ENCODE assay signal across 35 mouse cellular contexts in genomic region chr11:32753358-32753757, GRCm38 (mm10).
"Had no signal": no experiment of that assay in that cellular context is flagged by ENCODE, and none has a peak within 500 bp of the region (broad histone marks: within the 10 kb centered on the region; RNA-seq: fewer than 3 reads in every experiment).

No protein-coding gene starts in this region.

- H3K4me1 ChIP-seq: hindbrain, embryonic 10.5 days; hindbrain, embryonic 12.5 days; hindbrain, embryonic 13.5 days; hindbrain, embryonic 15.5 days; intestine, embryonic 15.5 days had no signal

- H3K9ac ChIP-seq: heart, embryonic 12.5 days; heart, embryonic 13.5 days; heart, embryonic 15.5 days; hindbrain, embryonic 12.5 days; hindbrain, embryonic 13.5 days; hindbrain, embryonic 14.5 days; hindbrain, embryonic 15.5 days; intestine, embryonic 15.5 days had no signal

- H3K27me3 ChIP-seq: heart, embryonic 12.5 days; heart, embryonic 13.5 days; heart, embryonic 15.5 days; hindbrain, embryonic 12.5 days; hindbrain, embryonic 13.5 days; hindbrain, embryonic 15.5 days; intestine, embryonic 15.5 days had no signal

- ATAC-seq: hindbrain, embryonic 16.5 days; hindbrain, postnatal 0 days; inflammation-experienced regulatory T-cells, adult 6 months; intestine, embryonic 15.5 days; intestine, embryonic 16.5 days; intestine, postnatal 0 days had no signal

- H3K4me2 ChIP-seq: heart, embryonic 11.5 days; heart, embryonic 12.5 days; heart, embryonic 13.5 days; heart, embryonic 15.5 days; hindbrain, embryonic 12.5 days; hindbrain, embryonic 13.5 days; hindbrain, embryonic 14.5 days; hindbrain, embryonic 15.5 days; intestine, embryonic 15.5 days had no signal

- H3K27ac ChIP-seq: heart, embryonic 10.5 days; heart, embryonic 13.5 days; heart, embryonic 15.5 days; hindbrain, embryonic 10.5 days; hindbrain, embryonic 12.5 days; hindbrain, embryonic 13.5 days; hindbrain, embryonic 14.5 days; hindbrain, embryonic 15.5 days; hindbrain, postnatal 0 days; intestine, embryonic 15.5 days; kidney, postnatal 0 days; layer of hippocampus, adult 2 months; left cerebral cortex, adult 2 months had no signal

- DNase-seq: heart, postnatal 10 days; heart, postnatal 14 days; heart, postnatal 36 days; heart, postnatal 4 days; kidney, adult 11 months; kidney, adult 18-20 months; kidney, adult 2 months; kidney, adult 8-10 months; kidney, adult 9 months; kidney, postnatal 10 days; kidney, postnatal 14 days; kidney, postnatal 25 days; kidney, postnatal 36 days; kidney, postnatal 4 days; layer of hippocampus, adult 9-11 months; layer of hippocampus, postnatal 36 days had no signal

- H3K4me3 ChIP-seq: heart, embryonic 10.5 days; heart, embryonic 12.5 days; heart, embryonic 13.5 days; heart, embryonic 15.5 days; hindbrain, embryonic 10.5 days; hindbrain, embryonic 12.5 days; hindbrain, embryonic 13.5 days; hindbrain, embryonic 15.5 days; intestine, embryonic 15.5 days; layer of hippocampus, adult 2 months; left cerebral cortex, adult 2 months had no signal

- H3K36me3 ChIP-seq: heart, embryonic 10.5 days; heart, embryonic 12.5 days; heart, embryonic 13.5 days; heart, embryonic 15.5 days; hindbrain, embryonic 10.5 days; hindbrain, embryonic 12.5 days; hindbrain, embryonic 13.5 days; hindbrain, embryonic 15.5 days; intestine, embryonic 15.5 days had no signal

- H3K9me3 ChIP-seq: heart, embryonic 10.5 days; heart, embryonic 12.5 days; heart, embryonic 13.5 days; heart, embryonic 15.5 days; hindbrain, embryonic 10.5 days; hindbrain, embryonic 12.5 days; hindbrain, embryonic 13.5 days; hindbrain, embryonic 15.5 days; intestine, embryonic 15.5 days had no signal
